Mouse (Mus musculus): Measurements from ENCODE around the gene Bmp6. TPM values are rescaled to one million over a fixed set of nuclear protein-coding genes. Genes with fewer than 3 reads are reported as not detected.

Gene Bmp6
- polyA plus RNA-seq, 1 experiment from 2014 or later, result 0.25 TPM

DNA sequence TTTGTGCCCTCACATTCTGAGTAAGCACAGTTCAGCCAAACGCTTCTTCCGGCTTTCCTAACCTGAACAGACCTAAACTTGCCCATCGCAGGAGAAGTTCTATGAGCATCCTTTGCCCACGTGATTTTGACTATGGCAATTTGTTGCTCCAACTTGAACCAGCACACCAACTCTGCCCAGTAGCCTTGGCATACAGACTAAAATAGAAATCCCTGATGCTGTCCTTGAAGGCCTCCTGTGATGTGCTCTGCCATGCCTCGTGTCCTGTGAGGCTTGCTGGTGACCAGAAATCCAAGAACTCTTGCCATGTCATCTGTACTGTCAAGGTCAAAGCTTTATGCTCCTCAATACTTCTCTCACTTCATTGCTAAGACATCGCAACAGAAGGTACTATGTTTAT, 184.7 kb downstream of the Bmp6 start:
- Histone ChIP-seq H3K4me2 (no peak overlapping the region), H3K27me3 (peaks cover 20% of the 10 kb centered on the region), H3K4me1 (replicated peaks) (peaks cover 46% of the 10 kb centered on the region), H3K4me3 (replicated peaks) (no peak overlapping the region), H3K9me3 (replicated peaks) (no peaks in the 10 kb centered on the region), H3K9ac (no peak overlapping the region), H3K36me3 (replicated peaks) (no peaks in the 10 kb centered on the region), H3K27ac (replicated peaks) (no peak overlapping the region)
- WGBS (ENCODE audit: insufficient replicate concordance), result 69% methylated on average over 6 of the region's 6 CpGs
- no peak for ATAC-seq (ENCODE audit: insufficient read depth)

DNA sequence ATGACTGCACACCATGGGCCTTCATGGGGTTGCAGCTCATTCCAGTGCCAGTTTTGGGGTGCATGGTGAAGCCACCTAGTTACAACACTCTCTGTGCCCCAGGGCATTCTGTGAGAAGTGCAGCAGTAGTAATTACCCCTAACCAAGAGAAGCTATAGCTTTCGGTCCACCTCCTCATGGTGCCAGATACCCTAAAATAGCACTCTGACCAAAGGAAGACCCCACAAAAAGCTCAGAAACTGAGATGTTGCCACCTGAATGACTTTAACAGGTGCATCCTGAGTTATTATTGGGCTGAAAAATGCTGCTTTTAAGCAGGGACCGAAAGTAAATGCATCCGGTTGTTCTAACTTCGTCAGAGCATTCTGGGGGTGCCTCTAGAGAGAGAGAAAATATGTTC, 186.6 kb downstream of the Bmp6 start:
- whole genome bisulfite sequencing (ENCODE audit: insufficient replicate concordance), result 78% methylated on average over 4 of the region's 4 CpGs
- no peaks in the 10 kb centered on the region for H3K9me3 ChIP-seq (replicated peaks)
- H3K27me3 ChIP-seq, result peaks cover 20% of the 10 kb centered on the region
- H3K36me3 ChIP-seq (replicated peaks), result no peaks in the 10 kb centered on the region
- no peak overlapping the region for H3K9ac ChIP-seq
- peaks cover 28% of the 10 kb centered on the region for H3K4me1 ChIP-seq (replicated peaks)
- ATAC-seq (ENCODE audit: insufficient read depth), result no peak
- no peak overlapping the region for H3K4me2 ChIP-seq
- H3K27ac ChIP-seq (replicated peaks), result no peak overlapping the region
- H3K4me3 ChIP-seq (replicated peaks), result no peak overlapping the region

DNA sequence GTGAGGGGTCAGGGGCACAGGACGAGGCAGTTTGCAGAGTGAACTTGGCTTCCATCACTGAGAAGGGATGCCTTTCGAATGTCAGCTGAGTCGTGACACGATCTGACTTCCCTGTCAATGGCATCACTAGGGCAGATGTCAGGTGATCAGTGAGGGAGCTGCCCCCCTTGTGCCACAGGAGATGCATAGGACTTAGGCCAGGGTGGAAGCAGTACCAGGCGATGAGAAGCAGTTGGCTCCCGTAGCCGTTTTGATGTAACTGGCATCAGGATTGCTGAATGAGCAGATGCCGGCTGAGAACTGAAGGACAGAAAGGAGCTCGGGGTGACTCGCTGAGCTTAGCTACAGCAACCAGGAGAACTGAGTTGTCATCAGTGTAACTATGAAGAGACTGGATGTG, 188.6 kb downstream of the Bmp6 start:
- peaks cover 10% of the 10 kb centered on the region for H3K4me1 ChIP-seq (replicated peaks)
- no peaks in the 10 kb centered on the region for H3K9me3 ChIP-seq (replicated peaks)
- H3K27me3 ChIP-seq, result peaks cover 20% of the 10 kb centered on the region
- H3K27ac ChIP-seq (replicated peaks), result no peak overlapping the region
- H3K4me3 ChIP-seq (replicated peaks), result no peak overlapping the region
- WGBS (ENCODE audit: insufficient replicate concordance), result 71% methylated on average over 10 of the region's 10 CpGs
- no peaks in the 10 kb centered on the region for H3K36me3 ChIP-seq (replicated peaks)
- no peak overlapping the region for H3K4me2 ChIP-seq
- no peak for ATAC-seq (ENCODE audit: insufficient read depth)
- H3K9ac ChIP-seq, result no peak overlapping the region

DNA sequence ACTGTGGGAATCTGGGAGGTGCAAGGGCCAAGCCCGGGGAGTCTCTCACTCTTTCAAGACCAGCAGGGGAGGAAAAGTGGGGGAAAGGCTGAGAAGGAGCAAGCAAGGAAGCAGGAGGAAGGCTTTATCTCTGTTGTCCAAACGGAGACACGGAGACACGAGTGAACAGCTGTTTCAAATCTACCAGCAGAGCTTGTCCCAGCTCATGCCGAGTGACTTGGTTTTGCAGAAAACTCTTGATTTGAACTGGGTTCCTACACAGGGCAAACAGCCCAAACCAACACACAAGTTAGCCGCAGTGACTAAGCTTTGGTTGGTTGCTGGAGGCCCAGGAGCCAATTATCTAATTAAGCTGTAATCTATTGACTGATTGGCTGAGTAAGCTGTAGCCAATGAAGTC, 189.1 kb downstream of the Bmp6 start:
- Histone ChIP-seq H3K4me1 (replicated peaks) (peaks cover 4% of the 10 kb centered on the region), H3K9me3 (replicated peaks) (no peaks in the 10 kb centered on the region), H3K27me3 (peaks cover 17% of the 10 kb centered on the region), H3K9ac (no peak overlapping the region), H3K36me3 (replicated peaks) (no peaks in the 10 kb centered on the region), H3K27ac (replicated peaks) (no peak overlapping the region), H3K4me2 (no peak overlapping the region), H3K4me3 (replicated peaks) (no peak overlapping the region)
- 30% methylated on average over 6 of the region's 6 CpGs for WGBS (ENCODE audit: insufficient replicate concordance)
- ATAC-seq (ENCODE audit: insufficient read depth), result no peak

DNA sequence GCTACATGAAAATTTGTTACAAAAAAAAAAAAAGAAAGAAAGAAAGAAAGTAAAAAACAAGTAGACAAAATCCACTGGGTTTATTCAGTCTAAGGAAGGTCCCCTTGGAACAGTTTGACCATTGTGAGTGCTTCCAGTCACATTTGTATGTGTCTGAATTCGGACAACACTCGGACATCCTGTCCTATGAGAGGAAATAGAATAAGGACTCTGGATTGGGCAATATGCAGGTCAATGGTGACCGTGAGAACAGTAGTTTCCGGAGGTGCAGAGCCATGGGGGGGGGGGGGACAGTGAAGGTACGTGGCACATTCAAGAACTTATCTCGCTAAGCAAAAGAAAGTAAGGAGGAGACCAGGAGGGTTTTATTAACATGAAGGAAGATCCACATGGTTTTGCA, 189.8 kb downstream of the Bmp6 start:
- no peak for ATAC-seq (ENCODE audit: insufficient read depth)
- no peak overlapping the region for H3K4me2 ChIP-seq
- H3K9ac ChIP-seq, result no peak overlapping the region
- H3K9me3 ChIP-seq (replicated peaks), result no peaks in the 10 kb centered on the region
- peaks cover 10% of the 10 kb centered on the region for H3K27me3 ChIP-seq
- no peaks in the 10 kb centered on the region for H3K4me1 ChIP-seq (replicated peaks)
- H3K27ac ChIP-seq (replicated peaks), result no peak overlapping the region
- no peaks in the 10 kb centered on the region for H3K36me3 ChIP-seq (replicated peaks)
- 42% methylated on average over 6 of the region's 6 CpGs for WGBS (ENCODE audit: insufficient replicate concordance)
- H3K4me3 ChIP-seq (replicated peaks), result no peak overlapping the region

DNA sequence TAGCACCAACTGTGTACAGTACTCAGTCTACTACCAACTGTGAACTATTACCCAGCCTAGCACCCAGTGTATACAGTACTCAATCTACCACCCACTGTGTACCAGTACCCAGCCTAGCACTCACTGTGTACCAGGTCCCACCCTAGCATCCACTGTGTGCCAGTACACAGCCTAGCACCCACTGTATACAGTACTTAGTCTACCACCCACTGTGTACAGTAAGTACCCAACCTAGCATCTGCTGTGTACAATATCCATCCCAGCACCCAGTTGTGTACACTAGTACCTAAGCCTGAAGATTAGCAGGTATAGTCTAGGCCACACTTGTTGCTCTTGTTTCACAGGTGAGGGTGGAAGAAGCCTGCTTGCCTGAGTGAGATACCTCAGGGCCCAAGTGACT, 192.6 kb downstream of the Bmp6 start:
- Histone ChIP-seq H3K9me3 (replicated peaks) (no peaks in the 10 kb centered on the region), H3K36me3 (replicated peaks) (no peaks in the 10 kb centered on the region), H3K9ac (no peak overlapping the region), H3K4me3 (replicated peaks) (no peak overlapping the region), H3K27me3 (peaks cover 9% of the 10 kb centered on the region; the same call in 1 of the 2 replicates), H3K4me1 (replicated peaks) (no peaks in the 10 kb centered on the region), H3K4me2 (no peak overlapping the region), H3K27ac (replicated peaks) (no peak overlapping the region)
- no peak for ATAC-seq (ENCODE audit: insufficient read depth)

DNA sequence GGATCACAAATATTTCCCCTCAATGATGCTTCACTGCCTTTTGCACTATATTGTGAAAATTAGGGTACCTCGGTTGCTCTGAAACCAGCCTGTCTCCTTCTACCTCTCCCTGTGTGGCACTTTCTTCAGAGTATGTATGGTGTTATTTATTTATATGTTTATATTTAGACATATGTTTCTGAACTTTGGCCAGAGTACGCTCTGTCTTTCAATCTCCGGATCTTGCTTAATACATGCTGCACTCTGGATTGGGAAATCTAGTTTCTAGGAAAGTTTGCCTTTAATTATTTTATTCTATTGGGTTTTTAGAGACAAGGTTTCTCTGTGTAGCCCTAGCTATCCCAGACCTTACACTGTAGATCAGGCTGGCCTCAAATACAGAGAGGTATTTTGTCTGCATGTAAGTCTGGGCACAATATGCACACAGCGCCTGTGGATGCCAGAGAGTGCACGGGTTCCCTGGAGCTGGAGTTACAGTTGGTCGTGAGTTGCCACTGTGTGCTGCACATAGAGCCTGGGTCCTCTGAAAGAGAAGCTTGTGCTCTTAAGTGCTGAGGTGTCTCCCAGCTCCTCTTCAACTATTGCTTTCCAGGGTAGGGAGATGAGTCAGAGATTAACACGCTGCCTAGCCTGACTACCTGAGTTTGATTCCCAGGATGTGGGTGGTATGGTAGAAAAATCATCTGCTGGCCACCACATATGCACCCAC, 194.4 kb downstream of the Bmp6 start:
- no peaks in the 10 kb centered on the region for H3K27me3 ChIP-seq
- no peak overlapping the region for H3K9ac ChIP-seq
- no peaks in the 10 kb centered on the region for H3K36me3 ChIP-seq (replicated peaks)
- no peak overlapping the region for H3K4me3 ChIP-seq (replicated peaks)
- WGBS (ENCODE audit: insufficient replicate concordance), result 75% methylated on average over 7 of the region's 7 CpGs
- H3K9me3 ChIP-seq (replicated peaks), result no peaks in the 10 kb centered on the region
- H3K27ac ChIP-seq (replicated peaks), result no peak overlapping the region
- no peak for ATAC-seq (ENCODE audit: insufficient read depth)
- no peak overlapping the region for H3K4me2 ChIP-seq
- no peaks in the 10 kb centered on the region for H3K4me1 ChIP-seq (replicated peaks)

DNA sequence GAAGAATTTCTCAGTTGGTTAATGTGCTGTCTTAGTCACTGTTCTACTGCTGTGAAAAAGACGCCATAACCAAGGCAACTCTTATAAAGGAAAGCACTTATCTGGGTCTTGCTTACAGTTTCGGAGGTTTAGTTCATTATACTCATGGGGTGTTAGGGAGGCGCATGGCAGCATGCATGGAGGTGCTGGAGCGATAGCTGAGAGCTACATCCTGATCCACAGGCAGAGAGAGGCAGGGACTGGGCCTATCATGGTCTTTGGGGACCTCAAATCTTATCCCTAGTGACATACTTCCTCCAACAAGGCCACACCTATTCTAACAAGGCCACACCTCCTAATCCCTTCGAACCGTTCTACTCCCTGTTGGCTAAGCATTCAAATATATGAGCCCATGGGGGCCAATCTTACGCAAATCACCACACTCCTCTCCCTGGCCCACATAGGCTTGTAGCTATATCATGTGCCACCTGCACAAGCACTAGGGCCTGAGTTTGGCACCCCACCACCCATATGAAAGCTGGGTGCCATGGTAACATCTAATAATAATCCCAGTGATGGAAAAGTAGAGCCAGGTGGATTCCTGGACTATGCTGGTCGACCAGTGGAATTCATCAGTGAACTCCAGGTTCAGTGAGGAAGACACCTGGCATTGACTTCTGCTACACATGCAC, 198.7 kb downstream of the Bmp6 start:
- WGBS (ENCODE audit: insufficient replicate concordance), result 62% methylated on average over 8 of the region's 8 CpGs
- no peak for ATAC-seq (ENCODE audit: insufficient read depth)

DNA sequence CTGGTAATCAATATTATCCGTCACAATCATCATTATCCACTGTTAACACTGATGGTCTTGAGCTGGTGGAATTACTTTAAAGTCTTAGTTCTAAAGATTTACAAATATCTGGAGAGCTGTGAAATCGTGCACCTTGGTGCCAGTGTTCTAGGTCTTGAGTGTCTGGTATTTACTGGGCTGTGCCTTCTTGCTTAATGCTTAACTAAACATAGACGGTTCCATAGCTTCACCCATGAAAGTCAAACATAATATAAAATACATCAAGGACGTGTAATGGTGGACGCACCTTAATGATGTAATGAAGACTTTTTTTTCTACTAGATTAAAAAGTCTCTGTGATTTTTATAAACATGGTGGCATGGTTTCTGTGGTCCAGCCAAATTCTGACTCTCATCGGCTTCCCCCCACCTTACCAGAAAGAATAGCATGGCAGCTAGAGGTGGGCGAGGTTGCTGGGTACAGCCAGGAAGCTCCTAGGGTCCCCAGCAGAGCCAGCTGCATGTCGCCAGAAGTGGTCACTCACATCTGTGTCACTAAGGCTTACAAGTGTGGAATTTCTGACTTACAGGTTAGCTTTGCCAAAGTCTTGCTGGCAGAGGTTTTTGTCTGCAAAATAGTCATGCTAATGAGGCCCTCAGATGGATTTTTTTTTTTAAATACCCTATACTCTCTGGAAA, 200.0 kb downstream of the Bmp6 start:
- Histone ChIP-seq H3K4me1 (replicated peaks) (no peaks in the 10 kb centered on the region), H3K36me3 (replicated peaks) (no peaks in the 10 kb centered on the region), H3K4me2 (no peak overlapping the region), H3K27ac (replicated peaks) (no peak overlapping the region), H3K9me3 (replicated peaks) (no peaks in the 10 kb centered on the region), H3K27me3 (no peaks in the 10 kb centered on the region), H3K4me3 (replicated peaks) (no peak overlapping the region), H3K9ac (no peak overlapping the region)
- no peak for ATAC-seq (ENCODE audit: insufficient read depth)
- 64% methylated on average over 8 of the region's 8 CpGs for WGBS (ENCODE audit: insufficient replicate concordance)

More for the DNA sequence above, 198.7 kb downstream of the Bmp6 start:
- Histone ChIP-seq H3K9me3 (replicated peaks) (no peaks in the 10 kb centered on the region), H3K9ac (no peak overlapping the region), H3K27ac (replicated peaks) (no peak overlapping the region), H3K36me3 (replicated peaks) (no peaks in the 10 kb centered on the region), H3K4me3 (replicated peaks) (no peak overlapping the region), H3K27me3 (no peaks in the 10 kb centered on the region), H3K4me1 (replicated peaks) (no peaks in the 10 kb centered on the region), H3K4me2 (no peak overlapping the region)

DNA sequence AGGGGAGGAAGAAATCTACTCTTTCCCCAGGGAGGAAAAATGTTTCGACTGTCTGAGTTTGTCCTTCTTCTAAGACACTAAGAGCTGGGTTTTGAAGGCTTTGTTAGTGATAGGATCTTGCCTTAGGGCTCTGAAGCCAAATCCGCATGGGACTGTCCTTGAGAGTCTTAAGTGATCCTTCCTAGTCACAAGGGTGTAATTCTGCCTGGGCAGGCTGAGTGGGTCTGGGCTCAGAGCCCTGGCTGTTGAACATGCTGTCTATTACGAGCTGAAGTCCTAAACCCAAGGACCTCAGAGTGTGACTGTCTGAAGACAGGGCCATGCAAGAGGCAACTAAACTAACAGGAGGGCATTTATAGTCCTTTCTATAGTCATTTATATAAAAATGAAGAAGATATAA, 200.6 kb downstream of the Bmp6 start:
- no peak overlapping the region for H3K27ac ChIP-seq (replicated peaks)
- no peaks in the 10 kb centered on the region for H3K27me3 ChIP-seq
- no peaks in the 10 kb centered on the region for H3K4me1 ChIP-seq (replicated peaks)
- no peaks in the 10 kb centered on the region for H3K9me3 ChIP-seq (replicated peaks)
- ATAC-seq (ENCODE audit: insufficient read depth), result no peak
- WGBS (ENCODE audit: insufficient replicate concordance), result 48% methylated on average over 3 of the region's 3 CpGs
- H3K9ac ChIP-seq, result no peak overlapping the region
- H3K4me3 ChIP-seq (replicated peaks), result no peak overlapping the region
- no peak overlapping the region for H3K4me2 ChIP-seq
- H3K36me3 ChIP-seq (replicated peaks), result no peaks in the 10 kb centered on the region

DNA sequence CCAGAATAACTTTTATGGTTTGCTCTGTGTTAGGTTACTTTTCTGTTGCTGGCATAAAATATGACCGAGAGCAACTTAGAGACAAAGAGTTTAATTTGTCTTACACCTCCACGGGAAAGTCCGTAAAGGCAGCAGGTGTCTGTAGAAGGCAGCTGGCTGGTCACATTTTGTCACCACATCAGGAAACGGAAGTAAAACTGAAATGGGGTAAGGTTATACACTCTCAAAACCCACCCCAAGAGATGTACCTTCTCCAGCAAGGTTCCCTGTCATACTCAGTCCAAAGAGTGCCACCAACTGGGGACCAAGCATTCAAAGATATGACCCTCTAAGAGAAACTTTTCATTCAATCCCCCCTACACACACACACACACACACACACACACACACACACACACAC, 201.8 kb downstream of the Bmp6 start:
- no peaks in the 10 kb centered on the region for H3K36me3 ChIP-seq (replicated peaks)
- no peak overlapping the region for H3K4me2 ChIP-seq
- no peak overlapping the region for H3K27ac ChIP-seq (replicated peaks)
- no peaks in the 10 kb centered on the region for H3K9me3 ChIP-seq (replicated peaks)
- H3K9ac ChIP-seq, result no peak overlapping the region
- no peak overlapping the region for H3K4me3 ChIP-seq (replicated peaks)
- no peaks in the 10 kb centered on the region for H3K4me1 ChIP-seq (replicated peaks)
- ATAC-seq (ENCODE audit: insufficient read depth), result no peak
- 53% methylated on average over 4 of the region's 4 CpGs for WGBS (ENCODE audit: insufficient replicate concordance)
- no peaks in the 10 kb centered on the region for H3K27me3 ChIP-seq

All from liver, embryonic 15.5 days (tissue).